Mouse (Mus musculus) thymus, postnatal 14 days (tissue): Measurements from ENCODE around the gene Nucb1.
"Not testable (repeated sequence)": the region's sequence is repeated elsewhere in the genome, so short reads cannot be mapped to it uniquely, and the experiment has no call there.

Source experiments
- DNase-seq: peaks from one replicate; pipeline ENCODE4 v3.0.0; 2021

Gene Nucb1

GRCm38 (mm10) chr7:45509912-45510787 lies at the start of gene Nucb1:
TSS of gene Nucb1 (minus strand) at chr7:45510406.
- DNase-seq = peak; percentile 95

- no peak for DNase-seq
Observed at GRCm38 (mm10) chr7:45558907-45559306, 48.7 kb upstream of the Nucb1 start.

GRCm38 (mm10) chr7:45555787-45556186 lies 45.6 kb upstream of the Nucb1 start:
- DNase-seq = peak; percentile 88

GRCm38 (mm10) chr7:45554744-45555143 lies 44.5 kb upstream of the Nucb1 start, which contains the start of gene Hsd17b14:
TSS of gene Hsd17b14 (plus strand) at chr7:45554893.
- no peak for DNase-seq

GRCm38 (mm10) chr7:45553990-45554389 lies 43.8 kb upstream of the Nucb1 start:
- DNase-seq = no peak

- no peak for DNase-seq
Observed at GRCm38 (mm10) chr7:45553519-45553918, 43.3 kb upstream of the Nucb1 start.

- no peak for DNase-seq
Observed at GRCm38 (mm10) chr7:45551512-45551883, 41.3 kb upstream of the Nucb1 start.

- DNase-seq = no peak
Observed at GRCm38 (mm10) chr7:45550821-45551511, 40.8 kb upstream of the Nucb1 start.

- no peak for DNase-seq
Observed at GRCm38 (mm10) chr7:45549641-45550436, 39.6 kb upstream of the Nucb1 start.

GRCm38 (mm10) chr7:45544525-45544924 lies 34.3 kb upstream of the Nucb1 start:
- no peak for DNase-seq

GRCm38 (mm10) chr7:45540213-45540612 lies 30.0 kb upstream of the Nucb1 start:
- no peak for DNase-seq

GRCm38 (mm10) chr7:45539095-45539494 lies 28.9 kb upstream of the Nucb1 start:
- DNase-seq = no peak

- DNase-seq = no peak
Observed at GRCm38 (mm10) chr7:45538163-45539041, 28.2 kb upstream of the Nucb1 start.

GRCm38 (mm10) chr7:45537602-45538001 lies 27.4 kb upstream of the Nucb1 start:
- DNase-seq = no peak

GRCm38 (mm10) chr7:45535676-45536075 lies 25.5 kb upstream of the Nucb1 start:
- DNase-seq = no peak

GRCm38 (mm10) chr7:45530643-45531042 lies 20.4 kb upstream of the Nucb1 start:
- DNase-seq = no peak

- DNase-seq = no peak
Observed at GRCm38 (mm10) chr7:45529461-45529860, 19.3 kb upstream of the Nucb1 start.

- DNase-seq = not testable (repeated sequence)
Observed at GRCm38 (mm10) chr7:45527169-45527568, 17.0 kb upstream of the Nucb1 start.

GRCm38 (mm10) chr7:45526474-45527120 lies 16.4 kb upstream of the Nucb1 start:
- DNase-seq = peak; percentile 55

- DNase-seq = peak; percentile 96
Observed at GRCm38 (mm10) chr7:45525809-45526473, 15.7 kb upstream of the Nucb1 start, which contains the start of the genes Ppp1r15a and Plekha4. TSS of gene Ppp1r15a (minus strand) at chr7:45526268. TSS of gene Plekha4 (plus strand) at chr7:45526330.
